Mouse (Mus musculus) MN1 (cell line): Measurements from ENCODE around the gene Prph.
A peak's percentile ranks its signal among the peaks of the same experiment; 100 is the strongest.
"Not testable (repeated sequence)": the region's sequence is repeated elsewhere in the genome, so short reads cannot be mapped to it uniquely, and the experiment has no call there.

Source experiments
- DNase-seq: peaks from one replicate; pipeline ENCODE4 v3.0.0-alpha.2; 2016; ENCODE audit warnings: low spot score

Gene Prph

GRCm38 (mm10) chr15:99076011-99076410 lies 21.0 kb downstream of the Prph start:
- not testable (repeated sequence) for DNase-seq

GRCm38 (mm10) chr15:99078181-99078910 lies 23.4 kb downstream of the Prph start:
- DNase-seq, result no peak

GRCm38 (mm10) chr15:99079804-99080203 lies 24.8 kb downstream of the Prph start:
- DNase-seq, result peak; percentile 60

GRCm38 (mm10) chr15:99082322-99082721 lies 27.3 kb downstream of the Prph start:
- DNase-seq, result no peak

GRCm38 (mm10) chr15:99082840-99083239 lies 27.9 kb downstream of the Prph start:
- no peak for DNase-seq

GRCm38 (mm10) chr15:99083258-99083657 lies 28.3 kb downstream of the Prph start:
- DNase-seq, result peak; percentile 81

- DNase-seq, result no peak
Measured at GRCm38 (mm10) chr15:99083867-99084557, 29.0 kb downstream of the Prph start.

- no peak for DNase-seq
Measured at GRCm38 (mm10) chr15:99084618-99085017, 29.6 kb downstream of the Prph start.

GRCm38 (mm10) chr15:99085997-99086396 lies 31.0 kb downstream of the Prph start:
- DNase-seq, result no peak

- DNase-seq, result no peak
Measured at GRCm38 (mm10) chr15:99087253-99088075, 32.5 kb downstream of the Prph start, which contains the start of gene C1ql4. Gene C1ql4, minus strand, starts transcription at chr15:99087817.

- DNase-seq, result peak; percentile 93
Measured at GRCm38 (mm10) chr15:99088292-99088691, 33.3 kb downstream of the Prph start.

- peak; percentile 73 for DNase-seq
Measured at GRCm38 (mm10) chr15:99089069-99089468, 34.1 kb downstream of the Prph start.

GRCm38 (mm10) chr15:99092870-99093269 lies 37.9 kb downstream of the Prph start, which contains the start of gene Dnajc22:
Gene Dnajc22, plus strand, starts transcription at chr15:99093170.
- DNase-seq, result no peak

GRCm38 (mm10) chr15:99093291-99094258 lies 38.6 kb downstream of the Prph start:
- DNase-seq, result peak; percentile 82

- peak; percentile 48 for DNase-seq
Measured at GRCm38 (mm10) chr15:99094631-99095270, 39.8 kb downstream of the Prph start.

- DNase-seq, result no peak
Measured at GRCm38 (mm10) chr15:99095356-99095755, 40.4 kb downstream of the Prph start.

GRCm38 (mm10) chr15:99096061-99096793 lies 41.3 kb downstream of the Prph start:
- peak; percentile 48 for DNase-seq

- peak; percentile 63 for DNase-seq
Measured at GRCm38 (mm10) chr15:99096831-99097500, 42.0 kb downstream of the Prph start.

GRCm38 (mm10) chr15:99097840-99098492 lies 43.0 kb downstream of the Prph start:
- DNase-seq, result peak; percentile 67
